Mouse (Mus musculus) frontal cortex, adult (tissue): ENCODE data around the gene Spred2.
"Not testable (repeated sequence)": the region's sequence is repeated elsewhere in the genome, so short reads cannot be mapped to it uniquely, and the experiment has no call there.

Experiments
- ATAC-seq: cut with Nextera tagmentation; 2 replicates; pipeline ENCODE4 v1.9.2; 2017; ENCODE audit warnings: mild to moderate bottlenecking, moderate library complexity, mixed read lengths; ENCODE audit not compliant: low TSS enrichment

The Spred2 gene

GRCm38 (mm10) chr11:20018905-20019304, 94.7 kb downstream of the Spred2 start:
- no peak for ATAC-seq

GRCm38 (mm10) chr11:20020720-20021119, 96.5 kb downstream of the Spred2 start:
- no peak for ATAC-seq

GRCm38 (mm10) chr11:20022462-20022861, 98.3 kb downstream of the Spred2 start:
- no peak for ATAC-seq

- no peak for ATAC-seq
Measured at GRCm38 (mm10) chr11:20022911-20023482, 98.8 kb downstream of the Spred2 start.

GRCm38 (mm10) chr11:20025899-20026298, 101.7 kb downstream of the Spred2 start:
- no peak for ATAC-seq

GRCm38 (mm10) chr11:20027719-20028118, 103.5 kb downstream of the Spred2 start:
- no peak for ATAC-seq

- no peak for ATAC-seq
Measured at GRCm38 (mm10) chr11:20028396-20028795, 104.2 kb downstream of the Spred2 start.

- ATAC-seq: no peak
Measured at GRCm38 (mm10) chr11:20029014-20029413, 104.8 kb downstream of the Spred2 start.

- not testable (repeated sequence) for ATAC-seq
Measured at GRCm38 (mm10) chr11:20030973-20031372, 106.8 kb downstream of the Spred2 start.

- ATAC-seq: no peak
Measured at GRCm38 (mm10) chr11:20031536-20031935, 107.4 kb downstream of the Spred2 start.

GRCm38 (mm10) chr11:20033541-20034160, 109.5 kb downstream of the Spred2 start:
- peak; percentile 35 for ATAC-seq

GRCm38 (mm10) chr11:20034337-20034947, 110.3 kb downstream of the Spred2 start:
- no peak for ATAC-seq

GRCm38 (mm10) chr11:20035343-20035928, 111.3 kb downstream of the Spred2 start:
- peak; percentile 70 for ATAC-seq

- peak; percentile 38 for ATAC-seq
Measured at GRCm38 (mm10) chr11:20035972-20036371, 111.8 kb downstream of the Spred2 start.

GRCm38 (mm10) chr11:20037739-20038138, 113.6 kb downstream of the Spred2 start:
- no peak for ATAC-seq

- ATAC-seq: peak; percentile 56
Measured at GRCm38 (mm10) chr11:20038723-20039122, 114.5 kb downstream of the Spred2 start.

GRCm38 (mm10) chr11:20041164-20041920, 117.2 kb downstream of the Spred2 start:
- ATAC-seq: no peak

- ATAC-seq: peak; percentile 48
Measured at GRCm38 (mm10) chr11:20042106-20042505, 117.9 kb downstream of the Spred2 start.

GRCm38 (mm10) chr11:20043256-20043655, 119.1 kb downstream of the Spred2 start:
- peak; percentile 56 for ATAC-seq

GRCm38 (mm10) chr11:20045586-20045985, 121.4 kb downstream of the Spred2 start:
- no peak for ATAC-seq

GRCm38 (mm10) chr11:20052814-20053536, 128.8 kb downstream of the Spred2 start:
- ATAC-seq: 0 out of 2 replicates have a peak, but pooled peaks have one; percentile 20
